Mouse (Mus musculus) bone marrow macrophage, adult 2 months (primary cell): Measurements from ENCODE around the gene Dcst2.

Experiments used
- CTCF ChIP-seq: IDR thresholded peaks from 2 replicates; pipeline ENCODE4 v1.5.1; 2012; ENCODE audit warnings: low read depth, mild to moderate bottlenecking, low read length, moderate library complexity
- POLR2A ChIP-seq: IDR thresholded peaks from 2 replicates; pipeline ENCODE4 v1.6.1; 2012; ENCODE audit warnings: mild to moderate bottlenecking, low read depth, low read length, borderline replicate concordance

- TF ChIP-seq POLR2A (no peak), CTCF (no peak)
Observed at GRCm38 (mm10) chr3:89322131-89322500, 39.7 kb upstream of the Dcst2 start.
